Mouse (Mus musculus): ENCODE results near the gene Slc36a4.

- no peak for TF ChIP-seq CTCF (conservative IDR thresholded peaks at IDR 0.05; ENCODE audit: low read length)
- no peak for TF ChIP-seq NANOG (IDR thresholded peaks at IDR 0.05; ENCODE audit: borderline replicate concordance, low read length)
- no peak for TF ChIP-seq POU5F1 (IDR thresholded peaks at IDR 0.05; ENCODE audit: borderline replicate concordance, low read length)
Measured at GRCm38 (mm10) chr9:15786610-15787009, 77.1 kb downstream of the Slc36a4 start.
